Mouse (Mus musculus) spleen, postnatal 0 days (tissue): ENCODE data around the gene Olfr402. TPM values are rescaled to one million over a fixed set of nuclear protein-coding genes. Genes with fewer than 3 reads are reported as not detected.

Experiments used
- polyA plus RNA-seq: library from polyadenylated mRNA; unstranded; fragments of >200 nt; fragmentation: Nextera tagmentation; extraction: Ambion mirVana; gene quantifications from 2 replicates; pipeline ENCODE4 v1.2.1, GENCODE M21; 2015

The Olfr402 gene
- polyA plus RNA-seq, result not detected in 2 replicates

DNA sequence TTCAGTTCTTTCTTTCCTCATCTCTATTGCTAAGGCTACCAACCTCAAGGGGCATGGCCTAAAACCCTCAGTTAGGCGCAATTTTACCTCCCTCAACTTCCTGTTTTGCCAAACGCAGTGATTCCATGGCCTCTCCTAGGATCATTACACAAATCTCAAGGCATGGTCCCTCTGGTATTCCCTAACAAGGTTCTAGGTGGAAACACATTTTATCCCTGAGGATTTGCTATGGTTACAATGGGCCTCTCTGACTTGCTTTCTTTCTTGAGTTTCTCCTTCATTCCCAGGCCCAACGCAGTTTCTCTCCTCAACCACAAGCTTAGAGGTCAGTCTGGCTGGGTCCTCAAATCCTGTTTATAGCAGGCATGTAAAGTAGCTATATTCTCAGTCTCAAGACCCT lies at the start of gene Olfr402:
TSS of gene Olfr402 (plus strand) at position 301 of the 400 bp plus-strand sequence.

DNA sequence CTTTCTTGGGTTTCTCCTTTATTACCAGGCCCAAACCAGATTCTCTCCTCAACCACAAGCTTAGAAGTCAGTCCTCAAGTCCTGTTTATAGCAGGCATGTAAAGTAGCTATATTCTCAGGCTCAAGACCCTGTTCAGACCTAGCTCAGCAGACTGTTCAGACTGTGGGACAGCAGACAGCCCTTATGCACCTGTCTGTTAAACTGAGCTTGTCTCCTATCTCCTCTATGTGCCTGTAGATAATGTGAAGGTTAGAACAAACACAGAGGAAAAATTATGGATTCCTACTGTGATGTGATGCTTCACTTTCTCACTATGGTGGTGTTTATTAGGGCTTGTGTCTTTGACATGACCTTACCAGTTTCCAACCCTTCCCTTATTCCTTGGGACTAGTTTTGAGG lies 39.9 kb upstream of the Olfr402 start, which contains the start of gene Olfr401:
TSS of gene Olfr401 (plus strand) at position 301 of the 400 bp plus-strand sequence.

DNA sequence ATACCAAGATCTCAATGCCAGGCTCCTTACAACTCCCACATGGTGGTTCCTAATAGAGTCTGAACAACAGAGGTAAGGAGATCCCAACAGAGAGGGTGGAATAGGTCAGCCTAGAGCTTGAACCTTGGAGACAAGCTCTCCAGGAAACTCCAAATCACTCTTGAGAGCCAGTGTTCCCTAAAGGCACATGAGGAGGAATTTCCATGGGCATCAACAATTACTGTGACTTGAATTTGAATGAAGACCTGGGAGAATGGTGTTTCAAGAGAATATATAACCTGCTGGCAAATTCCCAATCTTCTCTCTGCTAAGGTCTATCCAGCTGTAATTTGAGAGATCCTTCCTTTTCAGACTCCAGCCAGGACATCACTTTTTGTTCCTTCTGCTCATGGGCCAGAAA lies 32.6 kb downstream of the Olfr402 start, which contains the start of gene Olfr403:
TSS of gene Olfr403 (plus strand) at position 301 of the 400 bp plus-strand sequence.

Other genes with a start within 250 kb of the Olfr402 start
- not detected in 2 replicates for gene Olfr395, start 244.2 kb upstream of the Olfr402 start, polyA plus RNA-seq
- not detected in 2 replicates for gene Olfr23, start 216.9 kb upstream of the Olfr402 start, polyA plus RNA-seq
- not detected in 2 replicates for gene Olfr397, start 192.7 kb upstream of the Olfr402 start, polyA plus RNA-seq
- not detected in 2 replicates for gene Olfr398, start 163.1 kb upstream of the Olfr402 start, polyA plus RNA-seq
- gene Olfr139, start 97.0 kb upstream of the Olfr402 start, polyA plus RNA-seq, result not detected in 2 replicates
- not detected in 2 replicates for gene Olfr399, start 96.9 kb upstream of the Olfr402 start, polyA plus RNA-seq
- gene Zfp616, start 83.6 kb upstream of the Olfr402 start, polyA plus RNA-seq, result not detected in 2 replicates
- gene Olfr401, start 39.8 kb upstream of the Olfr402 start, polyA plus RNA-seq, result not detected in 2 replicates
- gene Olfr403, start 32.7 kb downstream of the Olfr402 start, polyA plus RNA-seq, result not detected in 2 replicates
- not detected in 2 replicates for gene Olfr43, start 57.9 kb downstream of the Olfr402 start, polyA plus RNA-seq
- not detected in 2 replicates for gene Olfr406, start 106.3 kb downstream of the Olfr402 start, polyA plus RNA-seq
- gene Olfr59, start 130.2 kb downstream of the Olfr402 start, polyA plus RNA-seq, result not detected in 2 replicates
- not detected in 2 replicates for gene Olfr410, start 184.5 kb downstream of the Olfr402 start, polyA plus RNA-seq
- gene Olfr411, start 199.1 kb downstream of the Olfr402 start, polyA plus RNA-seq, result not detected in 2 replicates
- not detected in 2 replicates for gene Olfr412, start 208.5 kb downstream of the Olfr402 start, polyA plus RNA-seq